Mouse (Mus musculus): ENCODE results near the gene Vcam1.
A peak's percentile ranks its signal among the peaks of the same experiment; 100 is the strongest.

Vcam1 gene

GRCm38 (mm10) chr3:116129259-116129738 is at the start of gene Vcam1:
Vcam1 (minus strand) TSS chr3:116129688.
- peak; percentile 21 for DNase-seq

DNA sequence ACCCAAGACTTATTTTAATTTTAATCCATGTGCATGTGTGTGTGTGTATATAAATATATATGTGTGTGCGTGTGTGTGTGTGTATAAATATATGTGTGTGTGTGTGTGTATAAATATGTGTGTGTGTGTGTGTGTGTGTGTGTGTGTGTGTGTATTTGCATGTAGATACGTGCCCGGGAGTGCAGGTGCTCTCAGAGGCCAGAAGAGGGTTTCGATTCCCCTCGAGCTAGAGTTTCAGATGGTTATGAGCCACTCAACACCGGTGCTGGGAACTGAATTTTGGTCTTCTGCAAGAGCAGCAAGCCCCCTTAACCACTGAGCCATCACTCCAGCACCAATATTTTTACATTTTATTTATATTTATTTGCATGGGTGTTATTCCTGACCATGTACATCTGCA is 45.6 kb upstream of the Vcam1 start:
- DNase-seq: no peak

- no peak for DNase-seq
Observed at GRCm38 (mm10) chr3:116171461-116171860, 42.0 kb upstream of the Vcam1 start.

DNA sequence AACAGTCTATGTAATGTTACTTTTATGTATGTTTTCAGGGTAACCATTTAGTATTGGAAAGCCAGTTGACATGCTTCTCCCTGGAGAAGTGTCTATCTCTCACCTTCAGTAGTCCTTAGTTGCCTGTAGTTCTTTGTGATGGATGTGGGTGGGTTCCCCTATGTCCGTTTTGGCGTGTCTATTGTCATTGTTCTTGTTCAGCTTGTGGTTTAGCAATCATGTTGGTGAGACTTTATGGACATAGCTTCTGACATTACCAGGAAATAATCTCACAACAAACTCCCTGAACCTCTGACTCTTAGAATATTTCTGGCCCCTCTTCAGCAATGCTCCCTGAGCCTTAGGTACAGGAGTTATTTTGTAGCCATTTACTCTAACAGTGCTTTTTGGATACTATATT is 38.6 kb upstream of the Vcam1 start:
- DNase-seq: no peak

GRCm38 (mm10) chr3:116166296-116166695 is 36.8 kb upstream of the Vcam1 start:
- no peak for DNase-seq

DNA sequence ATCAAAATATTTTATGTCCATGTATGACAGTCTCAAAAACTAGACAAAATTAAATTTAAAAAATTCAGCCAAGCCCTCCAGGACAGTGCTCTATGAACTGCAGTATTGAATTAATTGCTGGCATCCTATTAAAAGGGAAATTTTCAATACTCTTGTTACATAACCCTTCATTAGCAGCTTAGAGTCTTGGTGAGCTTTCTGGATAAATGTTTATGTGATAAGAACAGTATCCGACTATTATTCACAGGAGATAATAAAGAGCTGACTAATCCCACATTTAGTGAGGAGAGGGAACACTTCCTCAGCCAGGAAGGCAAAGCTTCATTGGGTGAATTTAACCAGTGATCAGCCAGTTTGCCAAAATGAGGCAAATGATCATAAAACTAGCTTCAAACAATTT is 35.5 kb upstream of the Vcam1 start:
- DNase-seq: no peak

- no peak for DNase-seq
Observed at GRCm38 (mm10) chr3:116163517-116163916, 34.0 kb upstream of the Vcam1 start.

- no peak for DNase-seq
Observed at GRCm38 (mm10) chr3:116162097-116162666, 32.7 kb upstream of the Vcam1 start.

GRCm38 (mm10) chr3:116159376-116159775 is 29.9 kb upstream of the Vcam1 start:
- DNase-seq: no peak

GRCm38 (mm10) chr3:116157447-116157990 is 28.0 kb upstream of the Vcam1 start:
- no peak for DNase-seq

- no peak for DNase-seq
Observed at GRCm38 (mm10) chr3:116150056-116150632, 20.7 kb upstream of the Vcam1 start.

GRCm38 (mm10) chr3:116149096-116149495 is 19.6 kb upstream of the Vcam1 start:
- DNase-seq: no peak

DNA sequence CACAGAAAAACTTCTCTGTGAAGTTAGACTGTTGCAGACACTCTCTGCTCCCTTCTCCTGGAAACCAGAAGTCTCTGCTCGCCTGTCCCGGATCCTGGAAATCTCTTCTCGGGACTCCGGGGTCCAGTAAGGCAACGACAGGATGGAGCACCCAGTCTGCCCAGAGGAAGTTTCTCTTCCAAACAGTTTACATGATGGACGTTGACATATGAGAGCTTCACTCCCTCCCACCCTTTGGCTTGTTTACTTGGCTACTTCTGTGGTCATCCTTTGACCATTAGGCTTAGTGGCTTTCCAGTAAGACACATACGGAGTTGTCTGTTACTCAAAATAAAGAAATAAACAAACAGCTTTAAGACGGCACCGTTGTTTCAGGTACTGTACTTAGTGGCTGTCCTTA is 19.2 kb upstream of the Vcam1 start:
- DNase-seq: no peak

DNA sequence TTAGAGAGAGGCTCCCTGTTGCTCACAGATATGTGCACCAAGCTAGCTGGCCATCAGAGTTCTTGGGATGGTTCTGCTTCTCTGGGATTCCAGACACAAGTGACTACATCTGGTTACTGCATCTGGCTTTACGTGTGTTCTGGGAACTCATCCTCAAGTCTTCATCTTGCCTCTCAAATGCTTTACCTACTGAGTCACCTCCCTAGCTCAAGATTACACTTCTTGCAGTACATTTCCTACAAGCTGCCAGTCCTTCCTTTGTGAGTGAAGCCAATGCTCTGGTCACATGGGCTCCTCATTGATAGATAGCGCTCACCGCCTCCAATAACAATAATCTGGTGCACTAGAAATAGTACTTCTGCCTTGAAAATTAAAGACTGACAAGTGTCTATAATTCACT is 11.7 kb upstream of the Vcam1 start:
- DNase-seq: no peak

- no peak for DNase-seq
Observed at GRCm38 (mm10) chr3:116139000-116139399, 9.5 kb upstream of the Vcam1 start.

DNA sequence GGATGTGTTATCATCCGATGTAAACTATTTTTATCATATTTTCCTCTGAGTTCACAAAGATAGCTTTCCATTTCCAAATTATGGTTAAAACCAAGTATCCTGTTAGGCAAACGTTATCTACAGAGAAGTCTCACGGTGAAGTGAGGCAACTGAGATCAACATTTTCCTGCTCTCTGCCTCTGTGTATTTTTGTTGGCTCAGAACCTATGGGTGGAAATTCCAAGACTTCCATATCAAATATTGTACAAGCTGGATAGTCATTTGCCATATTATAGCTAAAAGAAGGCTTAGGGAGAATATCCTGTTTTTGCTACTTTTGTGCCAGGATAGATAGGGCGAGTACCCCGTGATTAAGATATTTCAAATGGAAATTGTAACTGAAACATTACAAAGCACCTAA is 8.6 kb upstream of the Vcam1 start:
- no peak for DNase-seq

- DNase-seq: no peak
Observed at GRCm38 (mm10) chr3:116133363-116133762, 3.9 kb upstream of the Vcam1 start.

DNA sequence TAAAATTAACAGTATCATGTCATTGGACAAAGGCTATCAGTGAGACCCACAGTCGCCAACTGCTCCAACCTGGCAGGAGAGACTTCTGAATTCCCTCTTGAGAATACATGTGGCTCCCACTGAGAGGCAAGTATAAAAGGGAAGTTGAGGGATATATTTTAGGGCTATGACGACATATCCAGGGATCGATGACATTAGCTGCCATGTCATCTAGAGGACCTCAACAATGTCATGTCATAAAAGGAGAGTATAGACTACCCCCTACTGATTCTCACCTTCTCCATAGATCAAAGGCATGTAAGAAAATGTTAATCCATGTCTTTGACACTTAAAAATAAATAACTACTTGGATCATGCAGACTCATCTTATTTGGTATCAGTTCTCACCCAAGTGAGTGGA is 1.2 kb upstream of the Vcam1 start:
- no peak for DNase-seq

GRCm38 (mm10) chr3:116129841-116130595 is 530 bp upstream of the Vcam1 start:
- no peak for DNase-seq

- DNase-seq: no peak
Observed at GRCm38 (mm10) chr3:116128311-116129204, 930 bp downstream of the Vcam1 start.

DNA sequence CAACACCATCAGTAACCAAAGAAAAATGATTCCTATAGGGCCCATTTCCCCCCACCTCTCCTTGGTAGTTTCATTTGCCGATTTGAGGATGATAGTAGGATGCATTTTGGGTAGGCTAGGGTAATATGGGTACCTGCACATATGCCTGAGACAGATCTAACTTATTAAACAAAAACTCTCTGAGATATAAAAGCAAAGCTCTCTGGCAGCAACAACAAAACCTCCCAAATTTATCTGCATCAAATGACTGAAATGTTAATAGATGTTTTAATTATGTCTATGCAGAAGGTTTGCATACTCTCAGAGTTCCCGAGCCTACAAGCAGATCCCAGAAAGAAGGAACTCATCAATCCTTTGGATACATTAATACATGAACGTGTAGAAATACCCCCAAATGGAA is 1.7 kb downstream of the Vcam1 start:
- DNase-seq: no peak

DNA sequence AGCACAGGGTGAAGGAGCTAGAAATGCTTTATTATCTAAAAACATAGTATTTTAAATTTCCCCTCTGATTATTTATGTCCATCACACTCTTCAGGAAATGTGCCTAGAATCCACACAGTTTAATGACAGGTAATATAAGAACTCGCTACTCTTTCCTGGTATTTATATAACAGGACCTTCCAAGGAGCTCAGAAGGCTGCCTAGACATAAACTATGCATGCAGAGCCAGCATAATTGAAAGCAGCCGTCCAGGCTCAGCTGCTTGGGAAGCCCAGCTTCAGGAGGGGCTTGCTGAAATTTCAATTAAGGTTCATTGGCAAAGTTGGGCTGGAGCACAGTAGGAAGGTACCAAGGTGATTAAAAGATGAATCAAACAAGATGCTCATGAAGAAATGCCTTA is 2.2 kb downstream of the Vcam1 start:
- DNase-seq: no peak

Measured in right cerebral cortex, postnatal 14 days (tissue).